Mouse (Mus musculus) layer of hippocampus, adult 2 months (tissue): ENCODE measurements around the gene Hrk. TPM values are rescaled to one million over a fixed set of nuclear protein-coding genes. Genes with fewer than 3 reads are reported as not detected.
A peak's percentile ranks its signal among the peaks of the same experiment; 100 is the strongest.

Experiments used
- DNase-seq, 2 experiments: peaks; one replicate each; pipeline ENCODE4 v3.0.0; 2022; ENCODE audit warnings: low spot score in 2 of 2
- H3K27ac ChIP-seq: fragments of 200-600 bp; 2 replicates; pipeline ENCODE4 v1.8.1; 2022
- H3K4me3 ChIP-seq: fragments of 200-600 bp; 2 replicates; pipeline ENCODE4 v1.8.1; 2022; ENCODE audit warnings: mild to moderate bottlenecking
- CTCF ChIP-seq: fragments of 200-600 bp; conservative IDR thresholded peaks from 2 replicates; pipeline ENCODE4 v1.8.1; 2022; ENCODE audit warnings: antibody characterized with exemption, mild to moderate bottlenecking, moderate library complexity
- total RNA-seq, 2 experiments: library from RNA; stranded (reverse); gene quantifications; 2 replicates each; pipeline ENCODE4 v1.2.3; 2021

Gene Hrk
- total RNA-seq, 2 experiments from 2014 or later: 35.1 to 38.4 TPM

- TF ChIP-seq CTCF: no peak
- H3K4me3 ChIP-seq: no peak overlapping the region
- H3K27ac ChIP-seq: no peak overlapping the region
- DNase-seq: no peak
Measured at GRCm38 (mm10) chr5:118144770-118145169, 19.7 kb upstream of the Hrk start.

- TF ChIP-seq CTCF: no peak
- no peak overlapping the region for H3K4me3 ChIP-seq
- no peak for DNase-seq
- H3K27ac ChIP-seq: peak overlapping the region; percentile 28; the same call in 1 of the 2 replicates
Measured at GRCm38 (mm10) chr5:118145458-118145857, 19.0 kb upstream of the Hrk start.

- no peak overlapping the region for H3K4me3 ChIP-seq
- H3K27ac ChIP-seq: peak overlapping the region; percentile 28; the same call in 1 of the 2 replicates
- DNase-seq: no peak
- no peak for TF ChIP-seq CTCF
Measured at GRCm38 (mm10) chr5:118145999-118146679, 18.3 kb upstream of the Hrk start.

DNA sequence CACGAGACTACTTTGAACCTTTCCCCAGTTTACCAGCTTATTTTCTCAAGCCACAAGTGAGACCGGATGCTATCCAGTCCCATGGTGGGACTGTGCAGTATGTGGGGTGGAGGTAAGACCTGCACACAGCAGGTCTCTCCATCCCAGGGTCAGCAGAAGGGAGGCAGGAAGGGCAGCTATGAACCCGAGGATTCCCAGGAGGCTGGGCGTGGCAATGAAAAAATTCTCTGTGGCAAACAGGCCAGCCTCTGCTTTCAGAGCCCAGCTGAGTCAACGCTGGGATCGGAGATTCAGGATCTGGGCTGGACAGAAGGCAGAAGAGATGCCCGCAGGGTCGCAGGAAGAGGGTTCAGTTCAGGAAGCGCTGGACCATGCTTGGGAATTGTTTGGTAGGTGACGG lies 17.2 kb upstream of the Hrk start:
- TF ChIP-seq CTCF: no peak
- DNase-seq: no peak
- Histone ChIP-seq H3K4me3 (no peak overlapping the region), H3K27ac (no peak overlapping the region)

GRCm38 (mm10) chr5:118149711-118150110 lies 14.7 kb upstream of the Hrk start:
- Histone ChIP-seq H3K27ac (no peak overlapping the region), H3K4me3 (no peak overlapping the region)
- TF ChIP-seq CTCF: no peak
- DNase-seq: no peak

GRCm38 (mm10) chr5:118154839-118155564 lies 9.4 kb upstream of the Hrk start, which contains the start of gene Fbxw8:
Fbxw8 (minus strand) TSS chr5:118155464.
- Histone ChIP-seq H3K4me3 (peak within 1 kb of the TSS; percentile 90), H3K27ac (peak within 1 kb of the TSS; percentile 83)
- DNase-seq: peak; percentile 79
- no peak for TF ChIP-seq CTCF

DNA sequence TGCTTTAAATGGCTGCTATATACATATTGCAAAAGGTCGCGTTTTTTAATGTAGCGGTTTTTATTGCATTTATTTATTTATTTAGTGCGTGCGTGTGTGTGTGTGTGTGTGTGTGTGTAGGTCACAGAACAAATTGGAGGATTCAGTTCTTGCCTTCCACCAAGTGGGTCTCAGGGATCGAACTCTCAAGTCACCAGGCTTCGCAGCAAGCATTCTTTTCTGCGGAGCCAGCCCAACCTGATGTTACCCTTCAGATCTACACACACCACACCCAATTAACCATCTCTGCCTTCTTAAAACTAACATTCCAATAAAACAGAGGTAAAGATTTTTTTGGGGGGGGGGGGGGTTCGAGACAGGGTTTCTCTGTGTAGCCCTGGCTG lies 8.9 kb upstream of the Hrk start:
- Histone ChIP-seq H3K4me3 (peak overlapping the region; percentile 90), H3K27ac (peak overlapping the region; percentile 83)
- no peak for TF ChIP-seq CTCF
- DNase-seq: no peak

DNA sequence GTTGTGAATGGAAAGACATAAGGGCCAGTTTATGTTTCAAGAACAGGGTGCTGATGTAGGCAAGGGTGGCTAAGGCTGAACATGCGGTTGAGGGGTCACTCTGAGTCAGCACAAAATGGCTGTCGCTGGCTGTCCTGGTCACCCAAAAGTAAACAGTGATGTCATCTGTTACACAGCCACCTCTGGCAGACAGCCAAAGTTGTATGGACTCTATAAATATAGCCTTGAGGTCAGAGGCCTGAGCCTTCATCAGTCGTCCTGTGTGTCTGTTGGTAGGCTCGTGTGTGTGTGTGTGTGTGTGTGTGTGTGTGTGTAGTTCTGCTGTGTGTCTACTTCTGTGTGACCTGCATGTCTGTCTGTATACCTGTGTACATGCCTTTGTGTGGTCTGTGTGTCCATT lies 7.5 kb upstream of the Hrk start:
- TF ChIP-seq CTCF: no peak
- no peak overlapping the region for H3K4me3 ChIP-seq

DNA sequence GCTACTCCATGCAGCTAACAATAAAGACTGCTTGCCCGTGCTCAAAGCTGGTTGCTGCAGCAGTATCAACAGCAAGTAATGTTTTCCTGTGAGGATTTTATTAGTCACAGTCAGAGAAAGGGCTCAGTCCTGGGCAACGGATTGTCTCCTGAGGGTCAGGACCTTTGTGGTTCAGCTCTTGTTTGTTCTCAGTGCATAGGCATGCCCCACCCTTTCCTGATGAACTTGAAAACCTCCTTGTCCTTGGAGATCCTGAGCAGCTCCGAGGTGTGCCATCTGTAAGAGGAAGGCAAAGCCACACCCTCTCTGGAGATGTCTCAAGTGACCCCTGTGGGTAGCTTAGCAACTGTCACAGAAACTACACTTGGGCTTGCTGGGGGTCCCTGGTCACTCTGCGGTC lies 3.8 kb upstream of the Hrk start:
- no peak overlapping the region for H3K4me3 ChIP-seq
- TF ChIP-seq CTCF: no peak
- no peak for DNase-seq
- H3K27ac ChIP-seq: no peak overlapping the region

More for the DNA sequence above, 7.5 kb upstream of the Hrk start:
- H3K27ac ChIP-seq: no peak overlapping the region
- DNase-seq: no peak

GRCm38 (mm10) chr5:118165462-118165861 lies 1.0 kb downstream of the Hrk start:
- H3K27ac ChIP-seq: no peak overlapping the region
- DNase-seq: no peak
- TF ChIP-seq CTCF: peak; percentile 61
- H3K4me3 ChIP-seq: no peak overlapping the region

DNA sequence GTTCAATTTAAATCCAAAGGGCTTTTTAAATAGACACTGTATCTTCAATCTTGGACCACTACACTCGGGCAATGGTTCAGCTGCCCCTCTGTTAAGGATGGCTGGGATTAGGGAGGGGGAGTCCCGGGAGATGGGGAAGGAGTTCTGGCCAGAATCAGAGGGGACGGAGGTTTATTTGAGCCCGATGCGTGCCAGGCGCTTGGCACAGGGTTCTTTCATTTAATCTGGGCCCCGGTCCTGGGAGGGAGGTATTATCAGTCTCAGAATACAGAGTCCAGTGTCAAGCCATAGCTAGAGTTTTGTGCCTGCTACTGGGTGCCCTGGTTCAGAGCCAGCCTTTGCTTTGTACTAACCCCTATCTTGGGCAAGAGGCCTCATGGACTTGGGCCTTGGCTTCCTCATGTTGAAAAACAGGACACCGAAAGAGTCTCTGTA lies 3.1 kb downstream of the Hrk start:
- Histone ChIP-seq H3K4me3 (no peak overlapping the region), H3K27ac (no peak overlapping the region)
- peak; percentile 40 to 75 for DNase-seq
- TF ChIP-seq CTCF: no peak

- peak; percentile 60 for TF ChIP-seq CTCF
- Histone ChIP-seq H3K27ac (peak overlapping the region; percentile 78), H3K4me3 (peak overlapping the region; percentile 64)
- no peak for DNase-seq
Measured at GRCm38 (mm10) chr5:118169222-118170221, 5.1 kb downstream of the Hrk start.

DNA sequence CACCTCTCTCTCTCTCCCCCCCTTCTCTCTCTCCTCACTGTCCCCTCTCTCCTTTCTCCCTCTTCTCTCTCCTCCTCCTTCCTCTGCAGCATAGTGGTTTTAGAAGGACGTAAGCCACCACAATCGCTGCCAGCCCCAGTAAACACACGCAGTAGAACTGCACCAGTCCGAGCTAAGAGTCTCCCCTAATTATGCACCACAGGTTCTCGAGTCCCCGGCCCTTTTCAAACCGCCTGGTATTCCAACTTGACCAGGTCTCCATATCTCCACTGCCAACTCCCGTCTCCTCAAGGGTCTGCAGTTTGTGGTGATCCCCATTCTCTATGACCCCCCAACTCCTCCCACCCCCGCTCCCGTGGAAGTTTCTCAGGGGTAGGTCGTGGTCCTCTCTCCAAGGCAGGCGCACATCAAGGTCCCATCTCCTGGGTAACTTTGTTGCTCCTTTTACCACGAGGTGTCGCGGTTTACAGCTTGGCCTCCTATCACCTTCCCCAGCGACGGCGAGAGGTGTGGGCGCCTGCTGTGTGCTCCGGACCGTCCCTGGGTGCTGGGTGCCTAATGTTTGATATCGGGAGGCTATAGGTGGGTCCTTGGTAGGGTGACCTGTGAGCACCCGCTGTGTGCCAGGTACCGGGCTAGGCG lies 6.6 kb downstream of the Hrk start:
- TF ChIP-seq CTCF: peak; percentile 52
- DNase-seq: no peak
- H3K4me3 ChIP-seq: peak overlapping the region; percentile 58
- peak overlapping the region; percentile 78 for H3K27ac ChIP-seq
